Mouse (Mus musculus) hindbrain, embryonic 14.5 days (tissue): ENCODE data around the gene Arid5a. TPM values are rescaled to one million over a fixed set of nuclear protein-coding genes. Genes with fewer than 3 reads are reported as not detected.

Experiments
- ATAC-seq: fragments of 200-750 bp; cut with Nextera tagmentation; 2 replicates; pipeline ENCODE4 v1.8.0; 2017; ENCODE audit warnings: moderate number of reproducible peaks, mild to moderate bottlenecking, moderate TSS enrichment, moderate library complexity; ENCODE audit not compliant: low FRiP score
- DNase-seq: peaks from one replicate; pipeline ENCODE4 v3.0.0-alpha.2; 2015; ENCODE audit warnings: low spot score
- H3K27ac ChIP-seq: fragments of 300-500 bp; sonication (generic); 2 replicates; pipeline ENCODE4 v1.5.1; 2014; ENCODE audit warnings: mild to moderate bottlenecking, moderate library complexity
- H3K27me3 ChIP-seq: fragments of 300-500 bp; sonication (generic); 2 replicates; pipeline ENCODE4 v1.6.1; 2014; ENCODE audit warnings: mild to moderate bottlenecking, low read length, mixed read lengths; ENCODE audit not compliant: control insufficient read depth, insufficient read depth
- H3K36me3 ChIP-seq: fragments of 300-500 bp; sonication (generic); replicated peaks from 2 replicates; pipeline ENCODE4 v1.6.1; 2014; ENCODE audit not compliant: control insufficient read depth, insufficient read depth
- H3K4me1 ChIP-seq: fragments of 300-500 bp; sonication (generic); replicated peaks from 2 replicates; pipeline ENCODE4 v1.6.1; 2014; ENCODE audit warnings: antibody characterized with exemption, low read length, mixed read lengths; ENCODE audit not compliant: control insufficient read depth, insufficient read depth
- H3K4me2 ChIP-seq: fragments of 300-500 bp; sonication (generic); replicated peaks from 2 replicates; pipeline ENCODE4 v1.6.1; 2014; ENCODE audit warnings: mild to moderate bottlenecking, moderate library complexity
- H3K4me3 ChIP-seq: fragments of 300-500 bp; sonication (generic); replicated peaks from 2 replicates; pipeline ENCODE4 v1.5.1; 2014; ENCODE audit warnings: mild to moderate bottlenecking, low read length
- H3K9ac ChIP-seq: fragments of 300-500 bp; sonication (generic); 2 replicates; pipeline ENCODE4 v1.6.1; 2014
- H3K9me3 ChIP-seq: fragments of 300-500 bp; sonication (generic); 2 replicates; pipeline ENCODE4 v1.6.1; 2016; ENCODE audit warnings: low read length; ENCODE audit not compliant: control insufficient read depth
- WGBS: fragments of 180-500 bp; shearing (Covaris S2); extraction: QIAGEN DNeasy Blood & Tissue Kit; methylation state at CpG from one replicate; pipeline ENCODE4 v1.1.7; 2014; 5-methylcytosine and 5-hydroxymethylcytosine counted together
- microRNA-seq: library from miRNA; unstranded; fragments of <30 nt; microRNA quantifications from one replicate; pipeline ENCODE4, GENCODE M21; 2016
- polyA plus RNA-seq: library from polyadenylated mRNA; unstranded; fragments of >200 nt; fragmentation: Nextera tagmentation; extraction: Ambion mirVana; gene quantifications from 2 replicates; pipeline ENCODE4 v1.2.1, GENCODE M21; 2014

Gene Arid5a
- polyA plus RNA-seq, 1 experiment from 2014 or later: 4.3 TPM

- Histone ChIP-seq H3K4me2 (no peak within 1 kb of the TSS), H3K27ac (no peak within 1 kb of the TSS), H3K4me3 (no peak within 1 kb of the TSS), H3K36me3 (no peaks in the 10 kb centered on the region), H3K27me3 (no peaks in the 10 kb centered on the region), H3K9me3 (no peaks in the 10 kb centered on the region), H3K4me1 (peaks cover 11% of the 10 kb centered on the region), H3K9ac (no peak within 1 kb of the TSS)
- no peak for DNase-seq
- WGBS: 84% methylated on average over 10 of the region's 10 CpGs
- no peak for ATAC-seq
These were observed 64.7 kb downstream of the Arid5a start, which contains the start of gene Fer1l5 for GRCm38 (mm10) chr1:36371934-36372845. Gene Fer1l5 (plus strand): TSS chr1:36372291.

Small RNA genes within 50 kb of the gene (microRNA-seq; reads per million reads assigned to microRNA genes)
- not detected for gene Mir6898

Other genes with a start within 250 kb of the Arid5a start
- 18.9 and 20.2 TPM in 2 replicates for gene Hs6st1, start 239.3 kb upstream of the Arid5a start, polyA plus RNA-seq
- gene Uggt1, start 63.0 kb upstream of the Arid5a start, polyA plus RNA-seq: 59.8 and 65.4 TPM in 2 replicates
- 1.5 and 1.7 TPM in 2 replicates for gene Neurl3, start 33.1 kb upstream of the Arid5a start, polyA plus RNA-seq
- 34.2 and 36.3 TPM in 2 replicates for gene Kansl3, start 61.4 kb downstream of the Arid5a start, polyA plus RNA-seq
- gene Fer1l5, start 64.6 kb downstream of the Arid5a start, polyA plus RNA-seq: 1.5 and 1.8 TPM in 2 replicates
- gene Lman2l, start 137.5 kb downstream of the Arid5a start, polyA plus RNA-seq: 41.8 and 41.9 TPM in 2 replicates
- gene Cnnm4, start 163.9 kb downstream of the Arid5a start, polyA plus RNA-seq: 9.2 and 10.6 TPM in 2 replicates
- gene Cnnm3, start 204.1 kb downstream of the Arid5a start, polyA plus RNA-seq: 6.1 and 6.8 TPM in 2 replicates
- 6.9 and 10.6 TPM in 2 replicates for gene Ankrd23, start 229.2 kb downstream of the Arid5a start, polyA plus RNA-seq
- 0.23 and 1.1 TPM in 2 replicates for gene Gm42417, start 231.7 kb downstream of the Arid5a start, polyA plus RNA-seq
- 23.9 and 26.9 TPM in 2 replicates for gene Ankrd39, start 239.7 kb downstream of the Arid5a start, polyA plus RNA-seq